Mouse (Mus musculus) kidney, adult 9 months (tissue): ENCODE data around the gene Pygm.

Experiments
- DNase-seq: peaks from one replicate; pipeline ENCODE4 v3.0.0; 2022

Pygm gene

DNA sequence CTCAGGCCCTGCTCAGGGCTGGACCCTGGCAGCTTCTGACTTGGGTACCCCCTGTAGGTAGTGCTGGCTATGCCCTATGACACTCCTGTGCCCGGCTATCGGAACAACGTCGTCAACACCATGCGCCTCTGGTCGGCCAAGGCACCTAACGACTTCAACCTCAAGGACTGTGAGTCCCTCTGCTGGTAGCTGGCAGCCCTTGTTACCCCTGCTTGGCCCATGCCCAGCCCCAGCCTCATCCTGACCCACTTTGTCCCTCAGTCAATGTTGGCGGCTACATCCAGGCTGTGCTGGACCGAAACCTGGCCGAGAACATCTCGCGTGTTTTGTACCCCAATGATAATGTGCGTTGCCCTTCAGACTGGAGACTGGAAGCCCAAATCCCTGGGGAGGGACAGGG is 3.8 kb downstream of the Pygm start:
- DNase-seq: no peak

- no peak for DNase-seq
Measured at GRCm38 (mm10) chr19:6389803-6390202, 5.6 kb downstream of the Pygm start.

- DNase-seq: no peak
Measured at GRCm38 (mm10) chr19:6390251-6390650, 6.1 kb downstream of the Pygm start.

- no peak for DNase-seq
Measured at GRCm38 (mm10) chr19:6392743-6393393, 8.7 kb downstream of the Pygm start.

GRCm38 (mm10) chr19:6393637-6394036 is 9.4 kb downstream of the Pygm start:
- DNase-seq: no peak

DNA sequence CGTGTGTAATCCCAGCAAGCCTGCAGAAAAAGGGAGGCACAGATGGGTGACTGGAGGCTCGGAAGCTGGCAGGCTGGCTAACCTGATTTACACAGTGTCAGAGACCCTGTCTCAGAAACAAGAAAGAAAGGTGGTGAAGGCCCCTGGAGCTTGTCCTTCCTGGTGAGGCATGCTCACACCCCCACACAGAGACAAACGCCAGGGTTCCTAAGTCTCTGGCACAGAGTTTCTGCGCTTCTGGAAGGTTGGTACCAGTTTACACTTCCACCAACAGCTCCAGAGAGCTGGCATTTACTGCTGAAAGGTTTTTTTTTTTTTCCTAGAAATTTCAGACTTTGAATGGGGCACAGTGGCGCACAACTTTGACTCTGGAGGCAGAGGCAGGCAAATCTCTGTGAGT is 12.0 kb downstream of the Pygm start:
- DNase-seq: no peak

GRCm38 (mm10) chr19:6397582-6398249 is 13.5 kb downstream of the Pygm start:
- DNase-seq: peak; percentile 58

GRCm38 (mm10) chr19:6398447-6399284 is 14.5 kb downstream of the Pygm start:
- peak; percentile 46 for DNase-seq

- peak; percentile 52 for DNase-seq
Measured at GRCm38 (mm10) chr19:6399285-6400095, 15.3 kb downstream of the Pygm start, which contains the start of gene Rasgrp2. Gene Rasgrp2 (plus strand): TSS chr19:6399340.

DNA sequence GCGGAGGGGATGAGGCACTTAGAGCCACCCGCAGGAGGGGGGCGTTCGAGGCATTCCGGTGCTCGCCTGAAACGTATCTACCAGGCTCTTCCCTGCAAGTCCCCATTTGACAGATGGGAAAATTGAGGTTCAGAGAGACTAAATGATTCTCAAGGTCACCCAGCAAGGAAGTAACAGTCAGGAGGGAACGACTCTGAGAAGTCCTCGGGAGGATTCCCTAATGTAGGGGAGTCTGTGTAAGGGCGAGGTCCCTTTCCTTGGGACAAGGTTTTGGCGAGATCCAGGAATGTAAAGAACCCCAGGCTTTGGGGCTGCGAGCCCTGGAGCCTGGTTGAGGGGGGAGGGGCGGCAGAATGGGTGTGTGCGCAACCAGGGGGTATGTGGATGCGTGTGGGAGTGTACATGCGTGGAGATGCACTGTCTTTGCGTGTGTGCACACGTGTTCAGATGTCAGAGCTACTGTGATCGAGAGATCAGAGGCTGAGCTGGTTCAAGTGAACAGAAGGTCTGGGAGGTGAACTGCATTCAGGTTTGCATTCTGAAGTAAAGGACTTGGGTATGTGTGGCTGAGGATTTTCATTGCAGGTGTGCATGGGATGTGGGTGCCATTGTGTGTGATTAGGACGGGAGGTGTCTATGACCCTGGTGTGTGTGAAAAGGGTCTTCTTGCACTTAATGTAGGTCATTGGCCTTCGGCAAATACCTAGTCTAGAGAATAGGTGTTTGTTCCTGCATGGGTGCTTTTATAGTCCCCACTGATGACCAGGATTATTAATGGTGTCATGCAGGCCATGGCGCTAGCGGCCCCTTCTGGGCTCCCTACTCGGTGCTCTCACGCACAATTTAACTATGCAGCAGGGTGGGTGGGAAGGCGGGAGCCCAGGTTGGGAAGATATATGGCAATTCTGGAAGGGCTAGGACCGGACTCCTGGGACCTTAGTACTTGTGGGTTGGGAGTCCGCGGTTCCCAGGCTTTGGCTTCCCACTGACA is 16.2 kb downstream of the Pygm start:
- peak; percentile 27 for DNase-seq

- DNase-seq: peak; percentile 79
Measured at GRCm38 (mm10) chr19:6401131-6401815, 17.1 kb downstream of the Pygm start.

DNA sequence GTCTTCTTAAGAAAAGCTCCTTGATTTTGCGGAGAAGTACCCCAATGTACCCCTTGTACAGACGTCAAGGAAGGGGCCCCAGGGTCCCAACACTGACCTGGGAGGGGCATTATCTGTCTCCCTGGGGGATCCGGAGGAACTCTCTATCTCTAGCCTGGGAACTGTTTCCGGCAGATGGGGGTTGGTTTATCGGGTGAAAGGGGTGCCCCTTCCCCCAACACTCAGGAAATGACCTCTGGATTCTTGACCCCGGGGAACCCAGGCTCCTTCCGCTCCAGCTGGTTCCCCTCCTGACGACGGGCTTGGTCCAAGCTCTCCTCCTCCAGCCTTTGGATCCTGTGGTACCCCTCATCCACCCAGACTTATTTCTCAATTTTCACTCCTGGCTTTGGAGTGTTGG is 17.8 kb downstream of the Pygm start:
- DNase-seq: peak; percentile 62

DNA sequence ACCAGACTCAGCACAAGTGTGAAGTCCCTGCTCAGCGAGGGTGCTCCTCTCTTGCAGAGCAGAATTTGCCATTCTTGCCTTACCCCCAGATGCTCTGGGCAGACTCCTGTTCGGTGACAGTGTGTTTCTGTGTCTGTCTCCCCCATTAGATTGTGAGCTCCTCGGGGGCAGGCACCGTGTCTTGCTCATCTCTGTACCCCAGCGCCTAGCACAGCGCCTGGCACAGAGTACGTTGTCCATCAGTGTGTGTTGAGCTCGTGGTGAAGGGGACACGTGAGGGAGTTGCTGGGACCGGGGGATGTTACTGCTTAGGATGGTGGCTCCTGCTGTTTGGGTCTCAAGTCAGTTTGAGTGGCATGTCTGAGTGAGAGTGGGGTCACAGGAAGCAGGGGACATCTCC is 19.7 kb downstream of the Pygm start:
- no peak for DNase-seq

- DNase-seq: no peak
Measured at GRCm38 (mm10) chr19:6405433-6405832, 21.2 kb downstream of the Pygm start.

- no peak for DNase-seq
Measured at GRCm38 (mm10) chr19:6407109-6407508, 22.9 kb downstream of the Pygm start.

DNA sequence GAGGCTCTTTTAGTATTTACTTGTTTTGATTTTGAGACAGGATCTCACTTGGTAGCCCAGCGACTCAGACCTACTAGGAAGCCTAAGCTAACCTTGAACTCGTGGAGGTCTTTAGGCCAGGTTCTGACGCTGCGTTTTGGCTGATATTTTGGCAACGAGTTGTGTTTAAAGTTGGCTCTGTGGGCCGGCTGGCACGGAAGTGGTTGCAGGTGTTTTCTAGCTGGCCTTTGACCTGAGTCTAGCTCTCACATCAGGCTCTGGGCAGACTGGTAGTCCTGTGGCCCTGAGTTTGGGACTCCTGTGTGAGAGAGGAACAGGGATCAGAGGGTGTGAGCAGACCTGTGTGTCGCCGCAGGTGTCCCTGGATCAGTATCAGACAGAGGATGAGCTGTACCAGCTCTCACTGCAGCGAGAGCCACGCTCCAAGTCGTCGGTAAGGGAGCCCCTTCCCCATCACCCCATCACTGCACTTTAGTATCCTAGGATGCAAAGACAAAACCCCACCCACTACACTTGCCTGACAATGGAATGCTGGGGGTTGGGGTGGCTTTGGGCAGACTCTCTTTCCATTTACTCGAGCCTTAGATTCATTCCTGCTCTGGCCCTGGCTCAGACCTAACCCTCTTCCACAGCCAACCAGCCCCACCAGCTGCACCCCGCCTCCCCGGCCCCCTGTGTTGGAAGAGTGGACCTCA is 23.8 kb downstream of the Pygm start:
- no peak for DNase-seq

DNA sequence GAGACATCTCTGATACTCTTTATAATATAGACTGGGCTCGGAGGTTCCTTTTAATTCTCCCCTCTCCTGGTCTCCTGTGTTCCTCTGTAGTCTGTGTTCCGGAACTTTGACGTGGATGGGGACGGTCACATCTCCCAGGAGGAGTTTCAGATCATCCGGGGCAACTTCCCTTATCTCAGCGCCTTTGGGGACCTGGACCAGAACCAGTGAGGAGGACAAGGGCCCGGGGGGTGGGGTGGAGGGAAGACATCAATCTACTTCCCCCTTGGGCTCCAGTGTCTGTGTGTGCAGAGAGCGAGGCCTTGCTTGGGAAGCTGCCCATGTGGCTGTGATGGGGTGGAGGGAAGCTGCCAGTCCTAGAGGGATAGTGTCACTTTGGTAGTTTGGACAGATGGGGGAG is 24.6 kb downstream of the Pygm start:
- DNase-seq: no peak

GRCm38 (mm10) chr19:6409176-6409575 is 25.0 kb downstream of the Pygm start:
- DNase-seq: no peak

GRCm38 (mm10) chr19:6409936-6410335 is 25.7 kb downstream of the Pygm start:
- no peak for DNase-seq

GRCm38 (mm10) chr19:6412798-6413197 is 28.6 kb downstream of the Pygm start:
- no peak for DNase-seq
